Mouse (Mus musculus) CH12F3 (cell line): ENCODE data around the gene Wdr60.

Source experiments
- in situ Hi-C: fragments of 300-500 bp; cut with MboI; formaldehyde crosslinking; loops from 2 replicates; pipeline ENCODE4 v1.14.3; 2020; ENCODE audit warnings: low sequenced_read_pairs

Gene Wdr60

DNA sequence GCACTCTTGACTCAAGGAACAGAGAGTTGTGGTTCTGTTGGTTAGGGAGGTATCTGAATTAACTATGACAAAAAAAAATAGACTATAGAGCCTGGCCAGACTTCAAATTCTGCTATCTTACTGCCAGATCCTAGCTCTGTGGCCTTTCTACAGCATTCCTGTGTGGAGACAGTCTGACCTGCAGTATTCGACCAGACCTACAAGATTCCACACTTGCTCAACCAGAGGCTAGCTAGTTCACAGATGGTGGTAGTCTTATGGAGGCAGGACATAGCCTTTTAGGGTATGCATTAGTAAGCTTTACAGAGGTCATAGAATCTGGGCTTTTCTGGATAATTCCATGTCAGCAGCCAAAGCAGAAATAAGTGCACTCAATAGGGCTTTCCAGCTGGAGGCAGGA, 7.7 kb upstream of the Wdr60 start:
- in situ Hi-C loops = loop anchor here (25.0 kb wide), 1 partner anchor 317 kb away; no protein-coding TSS in a partner anchor

GRCm38 (mm10) chr12:116269450-116269849, 6.6 kb upstream of the Wdr60 start:
- in situ Hi-C loops = loop anchor here (25.0 kb wide), 1 partner anchor 318 kb away; no protein-coding TSS in a partner anchor

GRCm38 (mm10) chr12:116265275-116265674, 2.5 kb upstream of the Wdr60 start:
- in situ Hi-C loops = loop anchor here (25.0 kb wide), 1 partner anchor 322 kb away; no protein-coding TSS in a partner anchor

GRCm38 (mm10) chr12:116264756-116265155, 1.9 kb upstream of the Wdr60 start:
- in situ Hi-C loops = loop anchor here (25.0 kb wide), 1 partner anchor 323 kb away; no protein-coding TSS in a partner anchor

DNA sequence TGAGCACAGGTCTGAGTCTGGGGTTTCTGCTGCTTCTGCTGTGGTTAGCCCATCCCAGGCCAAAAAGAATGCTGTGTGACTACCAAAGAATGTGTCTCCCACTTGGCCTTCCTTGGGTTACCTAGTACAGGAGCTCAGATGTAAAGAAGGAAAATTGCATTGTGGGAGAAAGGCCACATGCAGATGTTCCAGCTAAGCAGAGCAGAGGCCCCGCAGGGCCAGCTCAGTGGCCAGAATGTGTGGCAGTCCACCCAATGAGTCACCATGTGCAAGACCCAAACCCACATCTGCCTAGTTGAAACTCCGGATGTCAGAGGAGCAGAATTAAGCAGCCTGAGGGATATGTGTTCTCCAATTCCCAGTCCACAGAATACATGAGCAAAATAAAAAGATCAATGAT, 4.5 kb downstream of the Wdr60 start:
- in situ Hi-C loops = loop anchor here (25.0 kb wide), 1 partner anchor 329 kb away; no protein-coding TSS in a partner anchor

GRCm38 (mm10) chr12:116255636-116256035, 7.2 kb downstream of the Wdr60 start:
- in situ Hi-C loops = loop anchor here (25.0 kb wide), 1 partner anchor 332 kb away; no protein-coding TSS in a partner anchor

- in situ Hi-C loops = loop anchor here (25.0 kb wide), 1 partner anchor 333 kb away; no protein-coding TSS in a partner anchor
These were observed 8.2 kb downstream of the Wdr60 start for GRCm38 (mm10) chr12:116254652-116255051.

DNA sequence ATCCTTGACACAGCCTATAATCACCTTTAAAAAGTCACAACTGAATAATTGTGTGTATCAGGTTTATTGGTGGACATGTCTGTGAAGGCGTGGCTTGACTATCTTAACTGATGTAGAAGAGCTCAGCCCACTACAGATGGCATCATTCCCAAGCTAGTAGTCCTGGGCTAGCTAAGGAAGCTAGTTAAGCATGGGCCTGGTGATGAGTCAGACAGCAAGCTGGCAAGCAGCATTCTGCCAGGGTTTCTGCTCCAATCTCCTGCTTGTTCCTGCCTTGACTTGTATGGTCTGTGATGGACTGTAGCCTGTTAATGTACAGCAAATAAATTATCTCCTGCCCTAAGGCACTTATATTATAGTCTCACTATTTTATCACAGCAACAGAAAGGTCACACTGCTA, 18.2 kb downstream of the Wdr60 start:
- in situ Hi-C loops = no loop called here

DNA sequence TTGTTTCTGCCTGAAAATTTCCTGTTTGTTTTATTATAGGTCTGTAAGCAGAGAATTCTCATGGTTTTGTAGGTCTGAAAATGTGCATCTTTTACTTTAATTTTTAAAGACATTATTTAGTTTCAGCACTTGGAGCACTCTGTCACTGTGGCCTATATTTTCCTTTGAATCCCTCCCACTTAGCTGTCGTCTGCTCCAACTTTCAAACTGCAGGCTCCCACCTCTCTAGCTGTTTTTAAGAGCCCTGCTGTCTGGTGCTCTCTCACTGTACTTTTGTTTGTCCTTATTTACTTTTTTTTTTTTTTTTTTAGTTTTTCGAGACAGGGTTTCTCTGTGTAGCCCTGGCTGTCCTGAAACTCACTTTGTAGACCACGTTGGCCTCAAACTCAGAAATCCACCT, 24.0 kb downstream of the Wdr60 start:
- in situ Hi-C loops = no loop called here

DNA sequence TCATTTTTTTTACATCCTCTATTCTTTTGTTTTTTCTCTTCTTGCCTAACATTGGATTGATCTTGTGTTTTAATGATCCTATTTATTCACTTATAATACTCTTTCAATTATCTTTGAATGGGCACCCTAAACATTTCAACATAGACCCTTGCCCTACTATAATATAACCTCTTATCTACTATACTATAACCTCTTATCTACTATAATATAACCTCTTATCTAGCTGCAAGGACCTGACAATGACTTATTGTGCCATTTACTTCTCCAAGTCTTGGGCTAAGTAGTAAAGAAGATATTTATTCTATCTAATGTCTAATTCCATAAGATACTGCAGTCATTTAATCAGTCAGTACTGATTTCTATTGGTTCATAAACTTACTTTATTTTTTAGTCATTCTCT, 24.5 kb downstream of the Wdr60 start:
- in situ Hi-C loops = no loop called here

GRCm38 (mm10) chr12:116236658-116237057, 26.2 kb downstream of the Wdr60 start:
- in situ Hi-C loops = no loop called here

DNA sequence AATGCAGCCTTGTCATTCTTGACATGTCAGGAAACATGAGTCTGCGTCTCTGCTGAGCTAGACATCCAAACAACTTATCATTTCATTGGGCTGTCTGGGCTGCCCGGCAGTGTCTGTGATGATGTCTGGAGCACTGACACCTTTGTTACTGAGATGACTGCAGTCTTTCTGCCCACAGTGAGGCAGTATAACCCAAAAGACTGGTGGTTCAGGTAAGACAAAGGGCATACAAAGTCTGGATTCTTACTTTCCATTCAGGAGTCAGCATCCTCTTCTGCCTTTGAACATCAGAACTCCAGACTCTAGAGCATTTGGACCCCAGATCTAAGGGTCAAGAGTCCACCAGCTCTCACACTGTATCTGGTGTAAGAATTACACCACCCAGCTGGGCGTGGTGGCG, 27.5 kb downstream of the Wdr60 start:
- in situ Hi-C loops = no loop called here

- in situ Hi-C loops = no loop called here
These were observed 30.8 kb downstream of the Wdr60 start for GRCm38 (mm10) chr12:116232061-116232460.

DNA sequence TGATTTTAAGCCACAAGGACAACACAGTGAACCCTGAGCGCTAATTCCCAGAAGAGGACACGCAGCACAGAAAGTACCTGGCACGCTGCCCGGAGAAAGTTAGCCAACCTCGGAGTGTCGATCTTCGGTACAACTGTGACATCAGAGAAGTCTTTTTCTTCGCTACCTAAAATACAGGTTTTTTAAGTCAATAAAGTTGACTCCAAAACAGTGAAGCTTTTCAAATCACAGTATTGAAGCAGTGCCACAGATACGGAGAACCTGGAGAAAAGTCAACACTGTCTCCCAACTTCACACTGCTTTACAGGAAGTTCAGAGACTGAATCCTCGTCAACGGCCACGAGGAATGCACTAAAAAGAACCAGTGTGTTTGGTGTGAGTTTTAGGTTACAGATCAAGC, 31.2 kb downstream of the Wdr60 start:
- in situ Hi-C loops = no loop called here

DNA sequence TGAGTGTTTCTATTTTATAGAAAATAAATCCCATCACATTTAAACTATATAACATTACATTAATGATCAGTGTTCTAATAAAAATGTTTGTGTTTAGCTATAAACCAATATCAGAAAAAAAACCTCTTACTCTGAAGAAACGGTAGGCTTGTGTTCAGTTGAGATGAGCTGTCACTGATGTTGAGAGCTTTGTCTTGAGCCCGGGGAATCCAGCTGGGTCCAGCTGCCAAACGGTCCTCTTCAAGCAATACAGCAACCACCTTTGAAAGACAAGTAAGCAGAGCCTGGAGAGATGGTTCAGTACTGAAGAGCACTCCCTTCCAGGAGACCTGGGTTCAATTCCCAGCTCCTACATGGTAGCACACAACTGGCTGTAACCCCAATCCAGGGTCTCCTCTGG, 33.4 kb downstream of the Wdr60 start:
- in situ Hi-C loops = no loop called here

GRCm38 (mm10) chr12:116226289-116227057, 36.3 kb downstream of the Wdr60 start:
- in situ Hi-C loops = no loop called here

- in situ Hi-C loops = no loop called here
These were observed 39.7 kb downstream of the Wdr60 start for GRCm38 (mm10) chr12:116223107-116223506.

DNA sequence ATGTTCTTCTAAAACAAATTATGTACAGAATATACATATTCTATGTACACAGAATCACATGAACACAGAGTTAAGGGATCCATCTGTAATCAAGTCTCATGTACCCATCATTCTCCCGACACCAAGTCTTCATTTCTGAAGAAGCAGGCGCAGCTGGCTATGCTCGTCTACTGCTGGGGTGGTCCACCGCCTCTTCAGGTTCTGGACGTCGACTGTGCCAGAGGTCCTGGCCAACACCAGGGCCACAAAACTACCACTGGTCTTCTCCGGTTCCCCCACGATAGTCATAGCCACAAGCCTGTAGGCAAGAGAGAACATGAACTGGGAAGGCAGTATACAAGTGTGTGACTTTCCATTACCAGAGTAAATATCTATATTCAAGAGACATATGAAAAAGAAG, 55.3 kb downstream of the Wdr60 start:
- in situ Hi-C loops = loop anchor here (10.0 kb wide), 1 partner anchor 153 kb away; no protein-coding TSS in a partner anchor

DNA sequence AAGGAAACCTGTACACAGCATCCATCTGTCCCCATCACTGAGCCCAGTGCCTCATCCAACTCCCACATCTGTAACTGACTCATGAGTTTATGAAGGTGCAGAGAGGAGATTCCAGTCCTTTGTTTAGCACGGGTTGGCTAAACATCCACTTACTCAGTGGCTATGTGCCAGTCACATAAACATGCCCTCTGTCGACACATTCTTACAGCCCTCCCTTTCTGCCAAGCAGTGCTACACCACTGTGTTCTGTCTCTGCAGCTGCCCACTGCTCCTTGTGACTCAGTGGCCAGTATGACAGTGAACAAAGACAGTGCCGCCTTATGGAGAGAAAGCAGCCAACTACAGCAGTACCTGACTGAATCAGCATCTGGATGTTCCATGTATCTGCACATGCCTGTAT, 57.1 kb downstream of the Wdr60 start:
- in situ Hi-C loops = loop anchor here (10.0 kb wide), 1 partner anchor 151 kb away; no protein-coding TSS in a partner anchor

GRCm38 (mm10) chr12:116202176-116202981, 60.4 kb downstream of the Wdr60 start:
- in situ Hi-C loops = loop anchor here (10.0 kb wide), 1 partner anchor 148 kb away; no protein-coding TSS in a partner anchor

DNA sequence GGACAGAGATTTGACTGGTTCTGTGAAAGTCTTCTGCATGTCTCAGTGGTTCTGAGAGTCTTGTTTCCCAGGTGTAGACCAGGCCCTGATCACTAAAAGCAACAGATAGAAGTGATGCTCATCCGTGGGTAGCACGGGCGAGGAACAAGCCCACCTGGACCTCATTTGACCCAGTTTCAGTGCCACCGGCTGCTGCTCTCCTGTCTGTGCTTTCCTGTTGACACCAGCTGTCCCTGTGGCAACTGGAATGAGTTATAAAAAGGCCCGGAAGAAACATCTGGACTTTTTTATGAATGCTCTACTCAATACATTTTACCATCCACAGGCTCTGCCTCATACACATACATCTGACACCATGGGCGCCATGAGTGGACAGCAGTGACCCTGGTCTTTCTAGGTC, 64.0 kb downstream of the Wdr60 start:
- in situ Hi-C loops = no loop called here
